8 mouse cellular contexts compared by ENCODE assay signal in genomic region chr14:59604002-59604645, GRCm38 (mm10). TPM values are rescaled to one million over a fixed set of nuclear protein-coding genes. Genes with fewer than 3 reads are reported as not detected.
A peak's percentile ranks its signal among the peaks of the same experiment; 100 is the strongest.
DNase-seq lines count a peak whose midpoint lies in the region; TF ChIP-seq lines count a peak whose summit lies in the region.

No protein-coding gene starts in this region.

- WGBS in lung, adult 2 months = 52% methylated on average over 5 of the region's 5 CpGs

- TF ChIP-seq POLR2A in lung, adult 2 months (IDR thresholded peaks at IDR 0.05; ENCODE audit: borderline replicate concordance, extremely low read depth, low read depth, low read length) = no peak

- no peak overlapping the region for H3K4me3 ChIP-seq in lung, adult 2 months (replicated peaks; ENCODE audit: extremely low read depth, low read depth, low read length)

- intact Hi-C loops in heart, postnatal 10 days (cut with DNase I) = loop anchor here (2.0 to 10.0 kb wide), 2 partner anchors 339 to 571 kb away; no protein-coding TSS in a partner anchor
- intact Hi-C loops in heart, postnatal 25 days (cut with DNase I) = loop anchor here (2.0 kb wide), 2 partner anchors 339 to 1091 kb away; no protein-coding TSS in a partner anchor
- intact Hi-C loops in gastrocnemius, postnatal 14 days (cut with DNase I; ENCODE audit: low total_unique reads) = no loop called here
- intact Hi-C loops in left cerebral cortex, postnatal 10 days (cut with DNase I) = loop anchor here (2.0 to 5.0 kb wide), 2 partner anchors 413 to 452 kb away; no protein-coding TSS in a partner anchor

- DNase-seq in heart, postnatal 10 days = peak; percentile 18 to 55
- DNase-seq in heart, postnatal 25 days (ENCODE audit: low spot score) = no peak
- DNase-seq in right cerebral cortex, postnatal 14 days = peak; percentile 13
- DNase-seq in right cerebral cortex, postnatal 36 days (ENCODE audit: low spot score in 2 of 2) = no peak
- peak; percentile 25 to 51 for DNase-seq in adrenal gland, postnatal 36 days
- no peak for DNase-seq in lung, adult 2 months
- no peak for DNase-seq in gastrocnemius, postnatal 14 days
- no peak for DNase-seq in left cerebral cortex, postnatal 10 days (ENCODE audit: extremely low spot score in 1 of 2, low spot score in 2 of 2)

- H3K4me1 ChIP-seq in lung, adult 2 months (ENCODE audit: control insufficient read depth, insufficient read depth, low read length) = no peaks in the 10 kb centered on the region

- TF ChIP-seq CTCF in lung, adult 2 months (IDR thresholded peaks at IDR 0.05; ENCODE audit: insufficient read depth, low read length) = 0 out of 2 replicates have a peak, but pooled peaks have one; percentile 16

RNA-seq across cellular contexts. Expression of gene Cdadc1, which starts 6.4 kb away (rescaled TPM):
- 10 to 100 TPM; 37.5 to 38.9 TPM for total RNA-seq in heart, postnatal 10 days (2021)
- total RNA-seq in heart, postnatal 25 days (2021) = 10 to 100 TPM; 42.6 to 45.8 TPM
- total RNA-seq in adrenal gland, postnatal 36 days (2021) = 10 to 100 TPM; 66.3 to 74.2 TPM
- 6.3 and 9.9 TPM in 2 replicates for polyA plus RNA-seq in lung, adult 2 months (2012; rRNA removed)
- total RNA-seq in gastrocnemius, postnatal 14 days (2021) = 10 to 100 TPM; 19.3 to 20.3 TPM
- 10 to 100 TPM; 39.3 to 49.8 TPM for total RNA-seq in left cerebral cortex, postnatal 10 days (2021)

RNA-seq across cellular contexts. Expression of gene Shisa2, which starts 21.0 kb away (rescaled TPM):
- 1 to 10 TPM; 1.0 to 1.3 TPM for total RNA-seq in heart, postnatal 10 days (2021)
- 1 to 10 TPM; 1.3 to 1.4 TPM for total RNA-seq in heart, postnatal 25 days (2021)
- total RNA-seq in adrenal gland, postnatal 36 days (2021) = 1 to 10 TPM; 1.1 to 1.4 TPM
- 8.1 and 10.9 TPM in 2 replicates for polyA plus RNA-seq in lung, adult 2 months (2012; rRNA removed)
- 10 to 100 TPM; 47.3 to 50.9 TPM for total RNA-seq in gastrocnemius, postnatal 14 days (2021)
- 1 to 10 TPM; 2.6 to 2.9 TPM for total RNA-seq in left cerebral cortex, postnatal 10 days (2021)

Comparison
In these comparisons a context has a peak if more than half of its experiments do, and no peak if none do; other contexts are left out.
1. DNase-seq: peak in heart, postnatal 10 days (2 of 2), right cerebral cortex, postnatal 14 days (single experiment) and adrenal gland, postnatal 36 days (2 of 2); none in heart, postnatal 25 days (single experiment), right cerebral cortex, postnatal 36 days (0 of 2), lung, adult 2 months (single experiment), gastrocnemius, postnatal 14 days (single experiment) and left cerebral cortex, postnatal 10 days (0 of 2).
2. RNA of gene Shisa2, which starts 21.0 kb away (total RNA-seq): 47.3 to 50.9 TPM in gastrocnemius, postnatal 14 days; 2.6 to 2.9 TPM in left cerebral cortex, postnatal 10 days, 1.3 to 1.4 TPM in heart, postnatal 25 days, 1.1 to 1.4 TPM in adrenal gland, postnatal 36 days and 1.0 to 1.3 TPM in heart, postnatal 10 days; every median in the first group is over 10 times any median in the second.